Mouse (Mus musculus): ENCODE results near the gene Syt11.
"Not testable (repeated sequence)": the region's sequence is repeated elsewhere in the genome, so short reads cannot be mapped to it uniquely, and the experiment has no call there.

Gene Syt11

GRCm38 (mm10) chr3:88736556-88736955 lies 38.4 kb downstream of the Syt11 start:
- DNase-seq (ENCODE audit: low spot score), result no peak

GRCm38 (mm10) chr3:88719098-88719497 lies 55.9 kb downstream of the Syt11 start:
- DNase-seq (ENCODE audit: low spot score), result no peak

GRCm38 (mm10) chr3:88717831-88718230 lies 57.1 kb downstream of the Syt11 start:
- DNase-seq (ENCODE audit: low spot score), result no peak

- no peak for DNase-seq (ENCODE audit: low spot score)
Observed at GRCm38 (mm10) chr3:88717198-88717798, 57.7 kb downstream of the Syt11 start.

GRCm38 (mm10) chr3:88716399-88717197 lies 58.4 kb downstream of the Syt11 start, which contains the start of gene Rit1:
Gene Rit1, plus strand, starts transcription at chr3:88716838.
- peak; percentile 85 for DNase-seq (ENCODE audit: low spot score)

GRCm38 (mm10) chr3:88715716-88716115 lies 59.2 kb downstream of the Syt11 start:
- not testable (repeated sequence) for DNase-seq (ENCODE audit: low spot score)

- DNase-seq (ENCODE audit: low spot score), result no peak
Observed at GRCm38 (mm10) chr3:88714725-88715124, 60.2 kb downstream of the Syt11 start.

GRCm38 (mm10) chr3:88713709-88714108 lies 61.3 kb downstream of the Syt11 start:
- no peak for DNase-seq (ENCODE audit: low spot score)

GRCm38 (mm10) chr3:88701222-88701621 lies 73.7 kb downstream of the Syt11 start:
- DNase-seq (ENCODE audit: low spot score), result no peak

- DNase-seq (ENCODE audit: low spot score), result no peak
Observed at GRCm38 (mm10) chr3:88700247-88700646, 74.7 kb downstream of the Syt11 start.

GRCm38 (mm10) chr3:88698834-88699233 lies 76.1 kb downstream of the Syt11 start:
- no peak for DNase-seq (ENCODE audit: low spot score)

GRCm38 (mm10) chr3:88698051-88698450 lies 76.9 kb downstream of the Syt11 start:
- no peak for DNase-seq (ENCODE audit: low spot score)

GRCm38 (mm10) chr3:88695545-88695944 lies 79.4 kb downstream of the Syt11 start:
- DNase-seq (ENCODE audit: low spot score), result no peak
